Mouse (Mus musculus): ENCODE data around the gene Itga5. TPM values are rescaled to one million over a fixed set of nuclear protein-coding genes. Genes with fewer than 3 reads are reported as not detected.

The Itga5 gene
- polyA plus RNA-seq, 1 experiment from 2014 or later, result 7.2 TPM

- Histone ChIP-seq H3K27me3 (replicated peaks) (no peaks in the 10 kb centered on the region), H3K4me2 (peak overlapping the region; percentile 52), H3K27ac (replicated peaks) (peak overlapping the region; percentile 99), H3K4me1 (peaks cover 88% of the 10 kb centered on the region), H3K36me3 (no peaks in the 10 kb centered on the region), H3K9ac (replicated peaks) (peak overlapping the region; percentile 31; the same call in 1 of the 2 replicates), H3K9me3 (replicated peaks) (no peaks in the 10 kb centered on the region), H3K4me3 (replicated peaks) (no peak overlapping the region)
- no peak for ATAC-seq (ENCODE audit: low FRiP score)
- 47% methylated on average over 5 of the region's 5 CpGs for WGBS
Measured at GRCm38 (mm10) chr15:103298861-103299616, 67.5 kb downstream of the Itga5 start.

- WGBS, result 28% methylated on average over 3 of the region's 3 CpGs
- H3K4me2 ChIP-seq, result no peak overlapping the region
- H3K4me1 ChIP-seq, result peaks cover 78% of the 10 kb centered on the region
- peaks cover 9% of the 10 kb centered on the region for H3K36me3 ChIP-seq
- 0 out of 2 replicates have a peak overlapping the region, but pooled peaks have one; percentile 21 for H3K9ac ChIP-seq (replicated peaks)
- no peaks in the 10 kb centered on the region for H3K27me3 ChIP-seq (replicated peaks)
- no peak for ATAC-seq (ENCODE audit: low FRiP score)
- peak overlapping the region; percentile 99 for H3K27ac ChIP-seq (replicated peaks)
- no peaks in the 10 kb centered on the region for H3K9me3 ChIP-seq (replicated peaks)
- no peak overlapping the region for H3K4me3 ChIP-seq (replicated peaks)
Measured at GRCm38 (mm10) chr15:103298026-103298425, 68.5 kb downstream of the Itga5 start.

GRCm38 (mm10) chr15:103297313-103297712 lies 69.2 kb downstream of the Itga5 start:
- no peaks in the 10 kb centered on the region for H3K27me3 ChIP-seq (replicated peaks)
- H3K27ac ChIP-seq (replicated peaks), result peak overlapping the region; percentile 99
- no peak overlapping the region for H3K4me2 ChIP-seq
- 18% methylated on average over 6 of the region's 6 CpGs for WGBS
- H3K9me3 ChIP-seq (replicated peaks), result no peaks in the 10 kb centered on the region
- H3K36me3 ChIP-seq, result peaks cover 16% of the 10 kb centered on the region
- peaks cover 71% of the 10 kb centered on the region for H3K4me1 ChIP-seq
- no peak overlapping the region for H3K4me3 ChIP-seq (replicated peaks)
- no peak for ATAC-seq (ENCODE audit: low FRiP score)
- no peak overlapping the region; the same call in 1 of the 2 replicates for H3K9ac ChIP-seq (replicated peaks)

DNA sequence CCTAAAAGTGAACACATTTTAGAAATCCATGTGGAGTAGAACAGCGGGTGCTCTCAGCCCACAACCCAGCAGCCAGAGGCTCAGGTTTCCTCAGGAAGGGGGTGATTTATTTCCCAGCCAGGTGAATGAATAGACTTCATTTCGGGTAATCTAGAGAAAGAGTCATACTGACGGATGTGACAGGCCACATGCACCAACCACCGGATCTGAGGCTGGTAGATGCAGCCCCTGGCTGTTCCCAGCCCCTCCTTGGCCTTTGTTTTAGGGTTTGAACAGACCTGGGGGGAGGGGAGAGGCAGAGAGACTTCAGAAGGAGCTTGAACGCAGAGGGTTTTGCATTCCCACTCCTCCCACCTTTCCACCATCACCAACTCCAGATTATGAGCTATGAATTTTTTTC lies 70.7 kb downstream of the Itga5 start:
- no peak for ATAC-seq (ENCODE audit: low FRiP score)
- WGBS, result 12% methylated on average over 5 of the region's 5 CpGs
- H3K9ac ChIP-seq (replicated peaks), result no peak overlapping the region
- H3K4me3 ChIP-seq (replicated peaks), result no peak overlapping the region
- peaks cover 62% of the 10 kb centered on the region for H3K4me1 ChIP-seq
- no peaks in the 10 kb centered on the region for H3K27me3 ChIP-seq (replicated peaks)
- no peak overlapping the region for H3K4me2 ChIP-seq
- peak overlapping the region; percentile 99 for H3K27ac ChIP-seq (replicated peaks)
- no peaks in the 10 kb centered on the region for H3K9me3 ChIP-seq (replicated peaks)
- H3K36me3 ChIP-seq, result peaks cover 24% of the 10 kb centered on the region

DNA sequence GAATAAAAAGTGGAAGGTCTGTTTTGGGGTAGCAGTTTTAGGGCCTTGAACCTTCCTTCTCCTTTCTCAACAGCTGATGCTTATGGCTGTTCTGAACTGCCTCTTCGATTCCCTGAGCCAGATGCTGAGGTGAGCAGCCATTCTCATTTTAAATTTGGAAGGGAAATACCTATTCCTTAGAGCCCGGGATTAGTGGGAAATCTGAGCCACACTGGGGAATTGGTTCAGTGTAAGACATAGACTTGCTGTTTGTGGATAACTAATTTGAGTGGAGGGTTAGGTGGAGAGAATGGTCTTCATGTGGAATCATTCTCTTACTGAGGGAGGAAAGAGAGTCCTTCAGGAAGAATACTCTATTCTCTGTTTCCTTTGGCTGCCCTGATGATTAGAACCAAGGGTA lies 71.9 kb downstream of the Itga5 start:
- no peaks in the 10 kb centered on the region for H3K9me3 ChIP-seq (replicated peaks)
- WGBS, result 88% methylated on average over 2 of the region's 2 CpGs
- H3K4me3 ChIP-seq (replicated peaks), result no peak overlapping the region
- H3K4me1 ChIP-seq, result peaks cover 60% of the 10 kb centered on the region
- no peak for ATAC-seq (ENCODE audit: low FRiP score)
- no peak overlapping the region for H3K9ac ChIP-seq (replicated peaks)
- no peak overlapping the region for H3K27ac ChIP-seq (replicated peaks)
- no peaks in the 10 kb centered on the region for H3K27me3 ChIP-seq (replicated peaks)
- peaks cover 28% of the 10 kb centered on the region for H3K36me3 ChIP-seq
- no peak overlapping the region for H3K4me2 ChIP-seq

Small RNA genes within 50 kb of the gene (microRNA-seq; reads per million reads assigned to microRNA genes)
- gene Mir6963, result not detected

Other genes starting within 250 kb of the Itga5 start
- 25.8 and 30.9 TPM in 2 replicates for gene Smug1, start 199.7 kb downstream of the Itga5 start, polyA plus RNA-seq (2015; fragmentation: Nextera tagmentation; extraction: Ambion mirVana)
- 102 and 107 TPM in 2 replicates for gene Cbx5, start 126.9 kb downstream of the Itga5 start, polyA plus RNA-seq (2015; fragmentation: Nextera tagmentation; extraction: Ambion mirVana)
- 582 and 600 TPM in 2 replicates for gene Hnrnpa1, start 126.3 kb downstream of the Itga5 start, polyA plus RNA-seq (2015; fragmentation: Nextera tagmentation; extraction: Ambion mirVana)
- gene Nfe2, start 108.4 kb downstream of the Itga5 start, polyA plus RNA-seq (2015; fragmentation: Nextera tagmentation; extraction: Ambion mirVana), result 0.99 and 4.6 TPM in 2 replicates
- gene Copz1, start 94.0 kb downstream of the Itga5 start, polyA plus RNA-seq (2015; fragmentation: Nextera tagmentation; extraction: Ambion mirVana), result 190 and 207 TPM in 2 replicates
- 0.33 and 0.60 TPM in 2 replicates for gene Gpr84, start 56.2 kb downstream of the Itga5 start, polyA plus RNA-seq (2015; fragmentation: Nextera tagmentation; extraction: Ambion mirVana)
- gene Zfp385a, start 26.7 kb downstream of the Itga5 start, polyA plus RNA-seq (2015; fragmentation: Nextera tagmentation; extraction: Ambion mirVana), result 18.6 and 19.9 TPM in 2 replicates
- not detected in 2 replicates for gene Gtsf1, start 63.7 kb upstream of the Itga5 start, polyA plus RNA-seq (2015; fragmentation: Nextera tagmentation; extraction: Ambion mirVana)
- not detected in 2 replicates for gene Gtsf2, start 81.7 kb upstream of the Itga5 start, polyA plus RNA-seq (2015; fragmentation: Nextera tagmentation; extraction: Ambion mirVana)
- 1.9 and 5.6 TPM in 2 replicates for gene Nckap1l, start 87.0 kb upstream of the Itga5 start, polyA plus RNA-seq (2015; fragmentation: Nextera tagmentation; extraction: Ambion mirVana)
- 77.9 and 89.8 TPM in 2 replicates for gene Pde1b, start 136.3 kb upstream of the Itga5 start, polyA plus RNA-seq (2015; fragmentation: Nextera tagmentation; extraction: Ambion mirVana)
- gene Ppp1r1a, start 171.2 kb upstream of the Itga5 start, polyA plus RNA-seq (2015; fragmentation: Nextera tagmentation; extraction: Ambion mirVana), result 94.4 and 118 TPM in 2 replicates
- not detected in 2 replicates for gene Glycam1, start 198.3 kb upstream of the Itga5 start, polyA plus RNA-seq (2015; fragmentation: Nextera tagmentation; extraction: Ambion mirVana)

All from neural tube, embryonic 15.5 days (tissue).